Mouse (Mus musculus): Measurements from ENCODE around the gene Tnfsf13b. TPM values are rescaled to one million over a fixed set of nuclear protein-coding genes. Genes with fewer than 3 reads are reported as not detected.

Gene Tnfsf13b
- polyA plus RNA-seq (2017; shearing (Covaris generic)) = 1.9 TPM

DNA sequence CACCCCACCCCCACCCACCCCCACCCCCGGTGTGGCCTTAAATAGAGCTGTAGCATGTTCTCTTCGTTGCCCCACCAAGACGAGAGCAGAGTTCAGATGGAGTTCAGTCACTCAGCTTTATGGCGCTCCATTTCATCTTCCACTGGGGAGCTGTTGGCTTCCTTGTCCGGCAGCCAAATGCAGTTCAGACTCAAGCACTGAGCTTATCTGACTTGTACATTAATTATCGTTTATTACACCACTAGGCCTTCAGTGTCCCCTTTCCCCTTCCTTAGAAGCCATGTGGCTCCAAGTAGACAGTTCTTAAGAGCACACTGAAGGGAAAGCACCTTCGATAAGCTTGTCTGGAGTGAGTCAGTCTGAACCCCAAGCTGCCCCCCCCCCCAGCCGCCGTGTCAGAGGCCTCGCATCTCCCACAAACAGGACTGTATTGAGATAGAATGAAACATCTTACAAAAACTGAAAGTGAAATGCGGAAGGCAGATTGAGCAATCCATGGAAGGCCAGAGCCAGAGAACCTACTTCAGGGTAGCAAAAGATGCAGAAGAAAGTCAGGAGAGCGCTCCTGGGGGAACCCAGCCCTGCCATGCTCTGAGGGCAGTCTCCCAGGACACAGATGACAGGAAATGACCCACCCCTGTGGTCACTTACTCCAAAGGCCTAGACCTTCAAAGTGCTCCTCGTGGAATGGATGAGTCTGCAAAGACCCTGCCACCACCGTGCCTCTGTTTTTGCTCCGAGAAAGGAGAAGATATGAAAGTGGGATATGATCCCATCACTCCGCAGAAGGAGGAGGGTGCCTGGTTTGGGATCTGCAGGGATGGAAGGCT lies at the start of gene Tnfsf13b:
Tnfsf13b (plus strand) TSS at position 312 of the 830 bp plus-strand sequence.

DNA sequence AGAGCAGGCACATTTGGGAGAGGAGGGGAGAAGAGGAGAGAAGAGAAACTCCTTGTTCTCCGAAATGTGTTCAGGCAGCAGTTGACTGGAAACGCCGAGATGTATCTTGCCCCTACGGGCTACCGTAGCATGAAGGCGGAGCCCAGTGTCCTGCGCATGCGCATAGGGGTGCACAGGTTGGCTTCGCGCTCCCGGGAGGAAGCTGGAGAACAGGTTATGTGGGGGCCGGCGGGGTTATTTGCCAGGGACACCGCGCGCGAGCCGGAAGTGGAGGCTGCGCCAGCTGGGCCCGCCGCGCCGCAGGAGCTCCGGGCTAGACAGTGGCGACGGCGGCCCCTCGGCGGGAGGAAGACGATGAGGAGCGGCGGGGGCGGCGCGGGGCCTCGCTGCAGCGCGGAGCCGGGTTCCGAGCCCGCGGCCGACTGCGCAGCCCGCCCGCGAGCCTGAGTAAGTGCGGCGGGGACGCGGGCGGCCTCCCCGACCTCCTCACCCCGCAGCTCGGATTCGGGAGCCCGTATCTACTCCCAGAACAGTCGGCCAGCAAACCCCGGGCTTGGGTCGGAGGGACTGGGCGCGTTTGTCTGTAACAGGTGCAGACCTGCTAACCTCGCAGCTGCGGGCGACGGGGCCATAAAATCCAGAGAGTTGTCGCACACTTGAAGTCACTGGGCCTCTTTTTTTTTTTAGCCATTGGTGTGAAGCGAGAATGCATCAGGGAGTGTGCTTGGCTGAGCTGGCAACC lies 28.5 kb upstream of the Tnfsf13b start, which contains the start of the genes Lig4 and Abhd13:
Lig4 (minus strand) TSS at position 114 of the 742 bp plus-strand sequence.
Abhd13 (plus strand) TSS at position 135 of the 742 bp plus-strand sequence.

Other genes starting within 250 kb of the Tnfsf13b start
- 0.39 TPM for gene Fam155a, start 235.3 kb upstream of the Tnfsf13b start, polyA plus RNA-seq (2017; shearing (Covaris generic))
- gene Gm10217, start 142.2 kb upstream of the Tnfsf13b start, polyA plus RNA-seq (2017; shearing (Covaris generic)) = not detected
- gene Lig4, start 28.8 kb upstream of the Tnfsf13b start, polyA plus RNA-seq (2017; shearing (Covaris generic)) = 0.94 TPM
- gene Abhd13, start 28.8 kb upstream of the Tnfsf13b start, polyA plus RNA-seq (2017; shearing (Covaris generic)) = 14.5 TPM
- gene Myo16, start 147.4 kb downstream of the Tnfsf13b start, polyA plus RNA-seq (2017; shearing (Covaris generic)) = 0.30 TPM

Measured in effector memory CD4-positive, alpha-beta T cell, adult 7 months (primary cell).